Mouse (Mus musculus) CH12.LX (cell line): ENCODE measurements around the gene Ikzf1. TPM values are rescaled to one million over a fixed set of nuclear protein-coding genes. Genes with fewer than 3 reads are reported as not detected.

Source experiments
- DNase-seq: peaks from one replicate; pipeline ENCODE4 v3.0.0-alpha.2; 2013; ENCODE audit errors: extremely low read depth
- H3K27ac ChIP-seq: 2 replicates; pipeline ENCODE4 v1.5.1; 2012; ENCODE audit warnings: low read depth, mild to moderate bottlenecking, control low read depth, moderate library complexity; ENCODE audit not compliant: insufficient read depth
- H3K27me3 ChIP-seq: replicated peaks from 2 replicates; pipeline ENCODE3; 2012; ENCODE audit warnings: inconsistent platforms
- H3K36me3 ChIP-seq, 2 experiments: replicated peaks in 1 of 2; 2 replicates each; pipeline versions ENCODE3 to v1.6.1; 2012; ENCODE audit warnings: inconsistent platforms in 1 of 2, low read length in 1 of 2, mild to moderate bottlenecking in 1 of 2, mixed read lengths in 1 of 2, moderate library complexity in 1 of 2; ENCODE audit not compliant: control insufficient read depth in 1 of 2, insufficient read depth in 1 of 2
- H3K4me1 ChIP-seq, 2 experiments: 2 replicates each; pipeline ENCODE4 v1.6.1; 2012; ENCODE audit warnings: inconsistent platforms in 1 of 2, moderate library complexity in 1 of 2; ENCODE audit not compliant: insufficient read depth in 2 of 2, control insufficient read depth in 1 of 2
- H3K4me2 ChIP-seq: 2 replicates; pipeline ENCODE4 v1.6.1; 2012; ENCODE audit warnings: low read depth, mild to moderate bottlenecking, control low read depth; ENCODE audit not compliant: poor library complexity, insufficient read depth, severe bottlenecking
- H3K4me3 ChIP-seq, 3 experiments: fragments of 150-350 bp in 1 of 3; sonication (generic) in 1 of 3; replicated peaks in 1 of 3; 2 replicates each; pipeline versions ENCODE3 to v1.5.1; 2011 to 2012; ENCODE audit warnings: low read depth in 2 of 3, low read length in 2 of 3, mild to moderate bottlenecking in 2 of 3, moderate library complexity in 2 of 3, control low read depth in 1 of 3, improper control_type of control experiment in 1 of 3, inconsistent platforms in 1 of 3, mixed read lengths in 1 of 3; ENCODE audit not compliant: poor library complexity in 1 of 3
- H3K79me2 ChIP-seq: replicated peaks from 2 replicates; pipeline ENCODE4 v1.6.1; 2012; ENCODE audit warnings: mild to moderate bottlenecking, moderate library complexity; ENCODE audit not compliant: control insufficient read depth, poor library complexity, insufficient read depth, severe bottlenecking; ENCODE audit errors: extremely low read depth
- H3K9ac ChIP-seq: 2 replicates; pipeline ENCODE4 v1.6.1; 2012; ENCODE audit warnings: low read depth, mild to moderate bottlenecking, control low read depth, moderate library complexity; ENCODE audit not compliant: insufficient read depth
- H3K9me3 ChIP-seq: replicated peaks from 2 replicates; pipeline ENCODE3; 2012; ENCODE audit warnings: low read length, inconsistent platforms, mixed read lengths
- BHLHE40 ChIP-seq: IDR thresholded peaks from 2 replicates; pipeline ENCODE4 v1.6.1; 2011; ENCODE audit warnings: mild to moderate bottlenecking, low read depth, low read length, improper control_type of control experiment
- CHD1 ChIP-seq: IDR thresholded peaks from 2 replicates; pipeline ENCODE4 v1.6.1; 2012; ENCODE audit warnings: low read depth, low read length, improper control_type of control experiment, inconsistent platforms
- ELF1 ChIP-seq: IDR thresholded peaks from 2 replicates; pipeline ENCODE4 v1.6.1; 2014; ENCODE audit warnings: low read depth, mild to moderate bottlenecking, inconsistent platforms, low read length, improper control_type of control experiment
- EP300 ChIP-seq: IDR thresholded peaks from 2 replicates; pipeline ENCODE4 v1.6.1; 2011; ENCODE audit warnings: low read length, improper control_type of control experiment
- ETS1 ChIP-seq: conservative IDR thresholded peaks from 2 replicates; pipeline ENCODE4 v1.6.1; 2012; ENCODE audit warnings: low read depth, mild to moderate bottlenecking, inconsistent platforms, low read length, improper control_type of control experiment, moderate library complexity
- HCFC1 ChIP-seq: IDR thresholded peaks from 2 replicates; pipeline ENCODE4 v1.6.1; 2012; ENCODE audit warnings: low read depth, mild to moderate bottlenecking, inconsistent platforms, low read length, improper control_type of control experiment
- JUN ChIP-seq: IDR thresholded peaks from 2 replicates; pipeline ENCODE4 v1.6.1; 2011; ENCODE audit warnings: low read depth, mild to moderate bottlenecking, low read length, improper control_type of control experiment, moderate library complexity; ENCODE audit not compliant: insufficient read depth
- KAT2A ChIP-seq: IDR thresholded peaks from 2 replicates; pipeline ENCODE4 v1.6.1; 2012; ENCODE audit warnings: low read length, improper control_type of control experiment, inconsistent platforms; ENCODE audit not compliant: insufficient replicate concordance
- MAFK ChIP-seq: IDR thresholded peaks from 2 replicates; pipeline ENCODE4 v1.6.1; 2011; ENCODE audit warnings: low read length, improper control_type of control experiment; ENCODE audit not compliant: insufficient replicate concordance
- MYC ChIP-seq: IDR thresholded peaks from 2 replicates; pipeline ENCODE4 v1.6.1; 2011; ENCODE audit warnings: low read depth, mild to moderate bottlenecking, improper control_type of control experiment, low read length
- NELFE ChIP-seq: IDR thresholded peaks from 2 replicates; pipeline ENCODE4 v1.6.1; 2011; ENCODE audit warnings: low read depth, low read length, improper control_type of control experiment
- NRF1 ChIP-seq: IDR thresholded peaks from 2 replicates; pipeline ENCODE4 v1.6.1; 2014; ENCODE audit warnings: low read depth, mild to moderate bottlenecking, inconsistent platforms, low read length, improper control_type of control experiment, moderate library complexity
- PAX5 ChIP-seq: IDR thresholded peaks from 2 replicates; pipeline ENCODE4 v1.6.1; 2012; ENCODE audit warnings: low read length, inconsistent platforms, mixed read lengths
- SMC3 ChIP-seq: IDR thresholded peaks from 2 replicates; pipeline ENCODE4 v1.6.1; 2011; ENCODE audit warnings: low read depth, low read length, improper control_type of control experiment
- UBTF ChIP-seq: IDR thresholded peaks from 2 replicates; pipeline ENCODE4 v1.6.1; 2012; ENCODE audit warnings: low read depth, mild to moderate bottlenecking, inconsistent platforms, low read length, improper control_type of control experiment, moderate library complexity
- dilution Hi-C: fragments of 300-500 bp; cut with MboI; formaldehyde crosslinking; loops from 2 replicates; pipeline ENCODE4 v1.14.3; 2020; ENCODE audit warnings: low sequenced_read_pairs; ENCODE audit not compliant: extremely low pct_unique_long_range_greater_than_20kb, extremely low pct_ligation_motif_present
- in situ Hi-C: fragments of 300-500 bp; cut with MboI; formaldehyde crosslinking; loops from 3 replicates; pipeline ENCODE4 v1.14.3; 2019; ENCODE audit warnings: low sequenced_read_pairs, low pct_ligation_motif_present, low pct_unique_long_range_greater_than_20kb, mixed read lengths
- polyA plus RNA-seq: library from polyadenylated mRNA; unstranded; fragments of >175 nt; gene quantifications from 2 replicates; pipeline ENCODE4 v1.2.1, GENCODE M21; 2012; ENCODE audit warnings: low read depth; ENCODE audit not compliant: insufficient read length
- total RNA-seq, 2 experiments: library from RNA; depleted of rRNA; stranded (reverse); fragments of 300-350 nt in 1 of 2; fragments of >200 nt in 1 of 2; gene quantifications; 2 replicates each; pipeline ENCODE4 v1.2.3; 2012 to 2014

Ikzf1 gene
- total and polyA plus RNA-seq, 3 experiments: 33.1 to 68.7 (median 51.2) TPM

GRCm38 (mm10) chr11:11815737-11816136, 130.9 kb downstream of the Ikzf1 start:
- Histone ChIP-seq H3K27ac (no peak overlapping the region), H3K79me2 (no peaks in the 10 kb centered on the region), H3K4me2 (no peak overlapping the region), H3K27me3 (no peaks in the 10 kb centered on the region), H3K36me3 (no peaks in the 10 kb centered on the region), H3K4me1 (peaks cover 4 to 37% of the 10 kb centered on the region in 2 experiments), H3K9me3 (no peaks in the 10 kb centered on the region), H3K4me3 (no peak overlapping the region), H3K9ac (no peak overlapping the region)
- dilution Hi-C loops (loop anchor here (25.0 kb wide), 1 partner anchor 147 kb away; no protein-coding TSS in a partner anchor), in situ Hi-C loops (loop anchor here (25.0 kb wide), 3 partner anchors 397 to 722 kb away; no protein-coding TSS in a partner anchor)
- no peak for TF ChIP-seq JUN
- no peak for DNase-seq

- peaks cover 6 to 25% of the 10 kb centered on the region in 2 experiments for H3K4me1 ChIP-seq
- dilution Hi-C loops: loop anchor here (25.0 kb wide), 1 partner anchor 144 kb away; no protein-coding TSS in a partner anchor
- TF ChIP-seq HCFC1 (no peak), ELF1 (no peak)
These were observed 134.0 kb downstream of the Ikzf1 start for GRCm38 (mm10) chr11:11818797-11819196.

GRCm38 (mm10) chr11:11819206-11819605, 134.4 kb downstream of the Ikzf1 start:
- Histone ChIP-seq H3K9ac (no peak overlapping the region), H3K36me3 (no peaks in the 10 kb centered on the region), H3K4me3 (no peak overlapping the region), H3K27me3 (no peaks in the 10 kb centered on the region), H3K4me2 (no peak overlapping the region), H3K4me1 (peaks cover 6 to 29% of the 10 kb centered on the region in 2 experiments), H3K9me3 (no peaks in the 10 kb centered on the region), H3K79me2 (no peaks in the 10 kb centered on the region), H3K27ac (no peak overlapping the region)
- dilution Hi-C loops (loop anchor here (25.0 kb wide), 1 partner anchor 143 kb away; no protein-coding TSS in a partner anchor), in situ Hi-C loops (loop anchor here (25.0 kb wide), 3 partner anchors 393 to 718 kb away; no protein-coding TSS in a partner anchor)
- TF ChIP-seq KAT2A (no peak), PAX5 (no peak), NRF1 (no peak), BHLHE40 (peak; percentile 77), UBTF (no peak), EP300 (no peak), SMC3 (no peak), MYC (0 out of 2 replicates have a peak, but pooled peaks have one; percentile 68), ETS1 (0 out of 2 replicates have a peak, but pooled peaks have one; percentile 24), CHD1 (no peak), NELFE (no peak), MAFK (no peak)
- no peak for DNase-seq

More at GRCm38 (mm10) chr11:11818797-11819196, 134.0 kb downstream of the Ikzf1 start:
- Histone ChIP-seq H3K79me2 (no peaks in the 10 kb centered on the region), H3K4me2 (no peak overlapping the region), H3K27ac (no peak overlapping the region), H3K36me3 (no peaks in the 10 kb centered on the region), H3K9me3 (no peaks in the 10 kb centered on the region), H3K4me3 (no peak overlapping the region), H3K27me3 (no peaks in the 10 kb centered on the region), H3K9ac (no peak overlapping the region)
- in situ Hi-C loops: loop anchor here (25.0 kb wide), 3 partner anchors 394 to 719 kb away; no protein-coding TSS in a partner anchor
- DNase-seq: no peak
